Comparison of ENCODE assay signal across 8 mouse cellular contexts in the genomic region with DNA sequence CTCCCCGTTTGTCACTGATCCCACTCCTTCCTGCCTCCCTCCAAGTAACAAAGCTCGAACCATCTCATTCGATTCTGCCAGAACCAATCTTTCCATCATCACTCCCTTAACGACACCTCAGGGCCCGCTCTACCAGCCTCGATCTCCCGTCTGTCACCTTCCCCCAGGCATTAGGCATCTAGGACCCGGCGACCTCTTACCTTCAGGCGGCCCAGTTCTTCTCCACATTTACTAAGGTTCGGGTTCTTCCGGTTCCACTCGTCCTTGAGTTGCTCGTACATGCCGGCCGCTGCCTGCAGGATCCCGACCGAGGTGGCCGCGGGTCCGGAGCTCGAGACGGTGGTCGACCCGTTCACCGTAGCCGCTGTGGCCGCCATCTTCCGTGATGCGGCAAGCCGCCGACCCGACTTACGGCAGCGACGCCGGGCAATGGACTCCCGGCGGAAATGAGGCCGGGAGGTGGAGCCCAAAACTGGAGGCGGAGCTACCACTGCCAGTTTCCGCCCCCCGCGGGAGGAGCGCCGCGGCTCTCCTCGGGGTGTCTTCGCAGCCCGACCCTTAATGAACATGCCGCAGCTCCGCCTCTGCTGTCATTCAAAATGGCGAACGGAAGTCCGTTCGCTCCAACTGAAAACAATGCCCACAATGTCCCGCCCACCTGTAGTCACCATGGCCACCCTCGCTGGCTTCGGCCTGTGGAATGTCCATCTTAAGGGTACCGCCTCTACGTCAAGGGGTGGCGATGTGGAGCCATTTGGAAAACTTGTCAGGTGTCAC. TPM values are rescaled to one million over a fixed set of nuclear protein-coding genes. Genes with fewer than 3 reads are reported as not detected.
DNase-seq lines count a peak whose midpoint lies in the region; ATAC-seq and TF ChIP-seq lines count a peak whose summit lies in the region.

Gene Psmd8 (minus strand): TSS at position 625 of the 777 bp plus-strand sequence.

- WGBS in hindbrain, postnatal 0 days: under 1% methylated on average over 62 of the region's 62 CpGs

- peaks cover 13% of the 10 kb centered on the region for H3K36me3 ChIP-seq in hindbrain, postnatal 0 days (ENCODE audit: insufficient read depth, low read length)

- H3K4me2 ChIP-seq in hindbrain, postnatal 0 days (ENCODE audit: low read depth, low read length): peak within 1 kb of the TSS; percentile 85

- no peaks in the 10 kb centered on the region for H3K27me3 ChIP-seq in hindbrain, postnatal 0 days (ENCODE audit: insufficient read depth, low read length)

- peak; percentile 98 for ATAC-seq in common myeloid progenitor, adult 5-6 weeks (replicated peaks; ENCODE audit: low read depth, poor library complexity, severe bottlenecking)
- ATAC-seq in hindbrain, postnatal 0 days: peak; percentile 98
- peak; percentile 97 for ATAC-seq in megakaryocyte, adult 5-6 weeks (ENCODE audit: poor library complexity, severe bottlenecking)

- peak; percentile 72 for TF ChIP-seq CTCF in gastrocnemius, adult 2 months (IDR thresholded peaks at IDR 0.05)
- peak; percentile 62 for TF ChIP-seq CTCF in hindbrain, postnatal 0 days (IDR thresholded peaks at IDR 0.05; ENCODE audit: low read depth)
- TF ChIP-seq CTCF in left cerebral cortex, adult 2 months (IDR thresholded peaks at IDR 0.05): peak; percentile 57

- H3K9ac ChIP-seq in hindbrain, postnatal 0 days (replicated peaks; ENCODE audit: low read length): peak within 1 kb of the TSS; percentile 73

- peak within 1 kb of the TSS; percentile 96 for H3K27ac ChIP-seq in gastrocnemius, adult 2 months
- H3K27ac ChIP-seq in hindbrain, postnatal 0 days: peak within 1 kb of the TSS; percentile 76
- H3K27ac ChIP-seq in left cerebral cortex, adult 2 months: peak within 1 kb of the TSS; percentile 90

- H3K9me3 ChIP-seq in hindbrain, postnatal 0 days (ENCODE audit: low read length): no peaks in the 10 kb centered on the region

- peak within 1 kb of the TSS; percentile 74 for H3K4me3 ChIP-seq in gastrocnemius, adult 2 months
- H3K4me3 ChIP-seq in hindbrain, postnatal 0 days (ENCODE audit: low read length): peak within 1 kb of the TSS; percentile 49
- peak within 1 kb of the TSS; percentile 87 for H3K4me3 ChIP-seq in left cerebral cortex, adult 2 months

- peak; percentile 100 for DNase-seq in ZHBTc4 (ENCODE audit: low read depth, low spot score)
- peak; percentile 98 for DNase-seq in gastrocnemius, adult 2 months
- peak; percentile 99 for DNase-seq in hindbrain, postnatal 0 days (ENCODE audit: low spot score)
- peak; percentile 93 to 95 for DNase-seq in left cerebral cortex, adult 2 months (ENCODE audit: extremely low spot score in 1 of 2, low spot score in 2 of 2)
- DNase-seq in right cerebral cortex, adult 2 months (ENCODE audit: low spot score in 2 of 2): peak; percentile 94 to 95
- peak; percentile 95 for DNase-seq in urinary bladder, postnatal 14 days (ENCODE audit: low spot score)

- intact Hi-C loops in gastrocnemius, adult 2 months (cut with DNase I): loop anchor here (2.0 kb wide), 1 partner anchor 55 kb away; no protein-coding TSS in a partner anchor
- intact Hi-C loops in left cerebral cortex, adult 2 months (cut with DNase I): loop anchor here (2.0 kb wide), 2 partner anchors 59 to 121 kb away; partner anchors contain the start of gene Yif1b

- peaks cover 10% of the 10 kb centered on the region for H3K4me1 ChIP-seq in hindbrain, postnatal 0 days (ENCODE audit: insufficient read depth, low read length)

RNA-seq across cellular contexts. Expression of gene Psmd8, which starts in this region (rescaled TPM):
- 130 and 171 TPM in 2 replicates for total RNA-seq in common myeloid progenitor, adult 5-6 weeks (2017)
- 100 to 1,000 TPM; 142 to 228 TPM for total RNA-seq in gastrocnemius, adult 2 months (2021)
- 320 and 323 TPM in 2 replicates for total RNA-seq in hindbrain, postnatal 0 days (2014; rRNA removed)
- 285 and 286 TPM in 2 replicates for polyA plus RNA-seq in hindbrain, postnatal 0 days (2015; fragmentation: Nextera tagmentation; extraction: Ambion mirVana)
- 100 to 1,000 TPM; 128 to 132 TPM for total RNA-seq in left cerebral cortex, adult 2 months (2021)
- 204 and 215 TPM in 2 replicates for total RNA-seq in megakaryocyte, adult 5-6 weeks (2015)
- 191 and 207 TPM in 2 replicates for total RNA-seq in megakaryocyte, adult 5-6 weeks (2017)

Comparison
In these comparisons a context has a peak if more than half of its experiments do, and no peak if none do; other contexts are left out.
1. Peak in every context shown above with its lines: DNase-seq, ATAC-seq, H3K4me3 ChIP-seq and H3K27ac ChIP-seq.